Mouse (Mus musculus) layer of hippocampus, postnatal 10 days (tissue): ENCODE results near the gene 1700017B05Rik. TPM values are rescaled to one million over a fixed set of nuclear protein-coding genes. Genes with fewer than 3 reads are reported as not detected.
"Not testable (repeated sequence)": the region's sequence is repeated elsewhere in the genome, so short reads cannot be mapped to it uniquely, and the experiment has no call there.

Experiments used
- DNase-seq, 2 experiments: peaks; one replicate each; pipeline ENCODE4 v3.0.0; 2021; ENCODE audit warnings: low spot score in 2 of 2
- total RNA-seq, 2 experiments: library from RNA; stranded (reverse); gene quantifications; 2 replicates each; pipeline ENCODE4 v1.2.3; 2021

The 1700017B05Rik gene
- total RNA-seq, 2 experiments from 2014 or later = 22.5 to 26.7 TPM

GRCm38 (mm10) chr9:57248030-57248942 is 14.1 kb downstream of the 1700017B05Rik start:
- no peak for DNase-seq

GRCm38 (mm10) chr9:57247201-57247671 is 15.2 kb downstream of the 1700017B05Rik start:
- no peak for DNase-seq

GRCm38 (mm10) chr9:57246482-57246881 is 15.9 kb downstream of the 1700017B05Rik start:
- no peak for DNase-seq

DNA sequence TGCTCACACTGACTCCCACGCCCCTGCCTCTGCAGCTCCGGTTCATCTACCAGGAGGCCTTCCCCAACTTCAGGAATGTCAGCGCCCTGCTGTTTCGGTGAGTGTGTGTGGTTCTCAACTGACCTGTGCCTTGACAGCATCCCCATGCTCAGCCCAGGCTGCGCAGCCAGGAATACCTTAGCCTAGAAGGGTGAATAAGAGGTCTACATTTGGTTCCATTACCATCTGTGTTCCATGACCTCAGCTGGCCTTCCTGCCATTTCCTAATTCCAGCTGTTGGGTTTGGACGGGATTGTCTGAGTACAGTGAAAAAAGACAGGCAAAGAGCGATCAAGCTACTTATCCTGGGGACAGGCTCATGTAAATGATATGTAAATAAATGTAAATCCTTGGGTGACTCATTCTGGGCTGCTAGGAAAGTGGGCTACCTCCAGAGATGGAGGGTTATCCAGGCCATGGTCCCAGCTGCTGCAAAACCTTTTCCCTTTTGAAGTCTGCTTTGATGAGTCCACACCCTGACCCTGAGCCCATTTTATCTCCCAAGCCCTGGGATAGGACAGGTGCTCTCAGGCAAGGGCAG is 18.2 kb downstream of the 1700017B05Rik start:
- no peak for DNase-seq

DNA sequence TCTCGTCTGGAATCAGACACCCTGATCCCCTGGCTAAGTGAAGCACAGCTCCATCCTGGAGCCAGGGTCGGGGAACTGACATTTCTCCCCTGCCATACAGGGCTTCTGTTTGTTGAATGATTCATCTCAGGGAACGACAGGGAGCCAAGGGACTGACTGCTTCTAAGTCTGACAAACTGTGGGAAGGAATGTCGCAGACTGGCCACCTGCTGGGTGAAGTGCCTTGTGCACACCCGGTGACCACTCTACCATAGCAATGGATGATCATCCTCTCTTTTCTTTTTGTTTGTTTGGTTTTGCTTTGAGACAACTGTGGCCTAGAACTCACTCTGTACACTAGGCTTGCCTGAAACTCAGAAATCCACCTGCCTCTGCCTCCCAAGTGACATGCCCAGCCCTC is 19.5 kb downstream of the 1700017B05Rik start:
- DNase-seq = no peak

DNA sequence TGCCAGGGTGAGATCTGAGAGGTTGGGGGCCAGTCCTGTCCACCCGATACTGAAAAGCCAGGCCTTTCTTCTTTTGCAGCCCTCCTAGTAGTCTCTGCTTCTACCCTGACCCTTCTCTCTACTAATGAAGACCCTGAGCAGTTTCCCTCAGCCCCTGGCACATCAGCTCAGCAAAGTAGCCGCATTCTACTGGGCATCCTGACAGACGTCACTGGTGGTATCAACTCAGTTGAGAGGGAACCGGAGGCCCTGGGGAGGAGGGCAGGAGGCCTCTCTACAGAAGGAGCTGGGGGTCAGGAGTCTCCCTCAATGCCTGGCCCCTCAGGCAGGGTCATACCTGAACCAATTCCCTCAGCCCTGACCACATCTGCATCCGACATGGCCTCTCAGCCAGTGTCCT is 21.3 kb downstream of the 1700017B05Rik start:
- no peak for DNase-seq

- no peak for DNase-seq
Observed at GRCm38 (mm10) chr9:57238220-57238619, 24.2 kb downstream of the 1700017B05Rik start.

GRCm38 (mm10) chr9:57237705-57238104 is 24.7 kb downstream of the 1700017B05Rik start:
- DNase-seq = no peak

- no peak for DNase-seq
Observed at GRCm38 (mm10) chr9:57236256-57236655, 26.2 kb downstream of the 1700017B05Rik start, which contains the start of gene Trcg1. TSS of gene Trcg1 (plus strand) at chr9:57236556.

DNA sequence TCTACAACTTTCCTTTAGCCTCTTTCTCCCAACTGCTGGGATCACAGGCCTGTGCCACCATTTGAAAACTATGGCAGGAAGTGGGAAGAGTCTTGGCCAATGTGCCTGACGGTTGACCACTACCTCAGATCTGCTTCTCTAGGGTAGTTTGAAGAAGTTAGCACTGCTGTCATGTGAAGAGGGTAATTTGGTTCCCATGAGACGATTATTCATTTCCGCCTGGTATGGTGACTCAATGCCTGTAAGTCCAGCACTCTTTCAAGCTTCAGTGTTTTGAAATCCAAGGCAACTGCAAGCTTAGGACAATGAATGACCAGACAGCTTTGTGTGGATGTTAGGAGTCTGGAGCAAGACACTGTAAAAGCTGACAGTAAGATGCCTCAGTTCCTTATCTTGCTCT is 28.6 kb downstream of the 1700017B05Rik start:
- DNase-seq = no peak

DNA sequence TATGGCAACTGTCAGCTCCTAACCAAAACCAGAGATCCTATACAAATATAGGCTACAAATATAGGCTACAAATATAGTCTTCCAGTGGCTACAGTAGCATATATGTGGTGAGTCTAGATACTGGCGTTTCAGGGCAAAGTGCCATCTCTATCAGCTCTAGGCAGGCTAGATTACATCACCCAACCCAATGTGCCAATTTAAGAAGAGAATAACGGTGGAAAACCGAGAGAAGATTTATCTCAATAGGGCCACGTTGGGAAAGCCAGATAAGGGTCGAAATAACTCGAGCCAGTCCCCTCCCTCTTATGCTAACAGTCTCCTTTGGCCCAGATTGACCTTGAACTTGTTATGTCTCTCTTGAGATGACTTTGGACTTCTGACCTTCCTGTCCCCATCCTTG is 29.3 kb downstream of the 1700017B05Rik start:
- DNase-seq = no peak

- no peak for DNase-seq
Observed at GRCm38 (mm10) chr9:57232341-57232940, 30.0 kb downstream of the 1700017B05Rik start.

DNA sequence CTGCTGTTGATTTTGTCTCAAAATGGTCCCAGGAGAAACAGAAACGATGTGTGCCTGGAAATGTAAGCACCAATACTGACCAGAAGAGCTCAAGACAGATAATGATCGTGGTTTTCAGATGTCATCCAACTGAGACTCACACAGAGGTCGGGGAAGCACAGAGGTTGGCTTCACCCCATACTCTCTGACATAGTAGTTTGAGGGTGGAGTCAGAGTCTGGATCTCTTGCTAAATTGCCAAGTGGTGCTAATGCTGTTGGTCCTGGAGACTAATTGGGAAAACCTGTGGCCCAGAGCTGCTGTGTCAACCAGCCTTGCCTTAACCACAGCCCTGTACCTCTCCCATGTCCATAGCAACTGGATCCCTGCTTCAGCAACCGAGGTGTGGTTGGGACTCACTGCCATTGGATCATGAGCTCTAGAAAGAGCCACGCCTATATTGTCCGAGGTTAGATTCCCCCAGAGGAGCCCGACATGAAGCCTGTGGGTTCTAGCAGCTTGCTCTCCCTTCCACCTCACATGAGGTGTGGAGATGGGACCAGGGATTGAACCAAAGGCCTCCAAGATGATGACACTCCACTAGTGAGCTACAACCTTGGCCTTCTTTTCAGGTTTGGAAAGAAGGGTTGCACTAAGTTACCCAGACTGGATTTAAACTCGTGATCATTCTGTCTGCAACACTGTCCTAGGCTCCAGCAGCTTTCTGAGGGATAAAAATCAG is 30.7 kb downstream of the 1700017B05Rik start:
- no peak for DNase-seq

DNA sequence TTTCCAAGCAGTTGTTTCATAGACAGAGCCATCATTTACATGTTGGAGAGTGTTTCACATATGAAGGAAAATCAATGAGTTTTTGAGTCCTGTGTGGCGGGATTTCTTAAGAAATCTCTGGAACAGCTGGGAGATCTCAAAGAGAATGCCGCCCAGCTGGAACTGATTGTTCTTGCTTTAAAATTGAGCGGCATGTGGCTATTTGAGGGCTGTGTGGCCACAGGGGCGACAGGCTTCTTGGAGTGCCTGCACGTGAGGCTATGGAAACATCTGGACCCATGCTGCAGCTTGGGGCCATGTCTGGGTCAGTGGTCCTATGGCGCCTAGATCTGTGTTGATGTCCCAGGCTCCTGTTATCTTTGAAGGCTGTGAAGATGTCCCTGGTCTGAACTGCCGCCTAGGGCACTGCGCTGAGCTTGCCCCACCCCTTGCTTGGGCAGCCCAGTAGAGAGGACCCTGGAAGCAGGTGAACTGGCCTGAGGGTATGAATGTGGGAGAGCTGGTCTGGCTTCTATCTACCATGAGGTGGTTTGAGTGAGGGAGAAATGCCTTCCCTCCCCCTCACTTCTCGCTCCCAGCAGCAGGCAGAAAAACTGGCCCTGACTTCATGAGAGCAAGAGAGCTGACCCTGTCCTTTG is 32.1 kb downstream of the 1700017B05Rik start:
- no peak for DNase-seq

DNA sequence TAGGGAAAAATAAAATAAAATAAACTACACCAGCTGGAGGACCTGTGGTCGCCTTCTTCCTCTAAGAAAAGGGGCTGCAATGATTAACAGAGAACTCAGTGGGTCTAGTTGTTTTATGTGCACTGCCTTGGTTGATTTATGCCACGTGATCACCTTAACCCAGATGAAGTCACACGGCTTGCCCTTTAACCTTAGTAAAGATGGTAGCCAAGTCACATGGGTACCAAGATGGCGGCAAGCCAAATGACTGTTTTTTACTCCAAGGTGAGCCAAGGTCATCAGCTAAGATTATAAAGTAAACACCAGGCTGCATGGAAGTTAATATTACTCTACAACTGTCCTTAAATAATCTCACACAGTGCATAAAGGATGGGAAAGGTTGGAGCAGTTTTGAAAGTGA is 32.7 kb downstream of the 1700017B05Rik start:
- no peak for DNase-seq

DNA sequence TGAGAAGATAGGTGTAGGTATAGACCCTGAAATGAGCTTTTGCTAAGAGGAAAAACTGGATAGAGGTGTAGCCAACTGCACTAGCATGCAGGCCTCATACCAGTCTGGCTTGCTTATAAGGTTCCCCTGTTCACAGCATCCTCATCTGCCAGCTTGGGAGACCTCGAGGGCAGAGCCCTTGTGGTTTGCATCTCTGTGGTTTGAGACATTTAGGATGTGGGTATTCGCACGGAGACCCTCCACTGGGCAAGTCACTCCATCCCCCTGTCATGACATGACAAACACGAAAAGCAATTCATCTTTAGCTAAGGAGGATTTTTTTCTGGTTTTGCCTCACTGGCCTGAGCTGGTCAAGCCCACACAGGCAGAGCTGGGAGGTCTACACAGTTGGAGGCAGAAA is 34.2 kb downstream of the 1700017B05Rik start:
- DNase-seq = no peak

GRCm38 (mm10) chr9:57227203-57227602 is 35.2 kb downstream of the 1700017B05Rik start:
- no peak for DNase-seq

DNA sequence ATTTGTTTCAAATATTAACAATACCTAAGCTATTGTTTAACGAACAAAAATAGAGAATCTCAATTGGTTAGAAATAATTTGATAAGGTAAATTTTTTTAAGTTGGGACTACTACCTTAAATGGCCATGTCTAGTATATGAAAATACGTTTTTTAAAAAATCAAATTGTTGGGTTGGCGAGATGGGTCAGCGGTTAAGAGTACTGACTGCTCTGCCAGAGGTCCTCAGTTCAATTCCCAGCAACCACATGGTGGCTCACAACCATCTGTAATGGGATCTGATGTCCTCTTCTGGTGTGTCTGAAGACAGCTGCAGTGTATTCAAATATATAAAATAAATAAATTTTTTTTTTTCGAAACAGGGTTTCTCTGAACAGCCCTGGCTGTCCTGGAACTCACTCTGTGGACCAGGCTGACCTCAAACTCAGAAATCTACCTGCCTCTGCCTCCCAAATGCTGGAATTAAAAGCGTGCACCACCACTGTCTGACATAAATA is 35.7 kb downstream of the 1700017B05Rik start:
- DNase-seq = not testable (repeated sequence)

DNA sequence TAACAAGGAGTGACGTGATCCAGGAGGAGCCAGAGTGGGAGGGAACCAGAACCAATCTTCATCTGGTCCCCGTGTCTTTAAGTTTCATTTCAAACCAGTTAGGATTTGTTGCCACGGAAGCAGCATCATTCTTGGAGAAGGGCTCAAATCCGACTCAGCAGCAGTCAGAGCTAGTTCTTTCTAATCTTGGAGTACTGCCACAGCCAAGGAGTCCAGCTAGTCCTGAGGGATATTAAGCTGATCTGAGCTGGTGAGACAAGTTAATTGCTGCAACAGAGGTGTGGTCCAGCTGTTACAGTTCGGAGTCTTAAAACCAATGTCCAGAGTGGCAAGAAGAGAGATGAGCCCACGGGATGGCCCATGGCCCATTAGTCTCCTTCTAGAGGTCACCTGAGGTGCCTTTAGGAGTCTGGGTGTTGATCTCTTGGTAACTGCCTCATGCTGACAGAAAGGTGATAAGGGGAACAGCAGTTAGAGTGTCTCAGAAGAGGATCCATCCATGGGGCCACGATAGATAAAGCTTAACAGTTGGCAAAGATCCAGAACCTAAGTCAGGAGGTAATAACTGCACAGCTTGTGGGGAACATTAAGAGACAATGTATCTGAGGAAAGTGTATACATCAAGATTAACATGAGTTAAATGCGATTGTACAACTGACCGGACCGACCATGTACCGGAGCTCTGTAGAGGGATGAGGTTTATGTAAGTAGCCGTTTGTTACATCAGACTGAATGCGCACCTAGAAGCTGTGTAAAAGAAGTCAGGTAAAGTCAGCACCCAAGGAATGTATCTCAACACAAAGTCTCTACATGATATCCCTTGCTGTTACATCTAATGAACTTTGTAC is 36.4 kb downstream of the 1700017B05Rik start:
- no peak for DNase-seq

- DNase-seq = no peak
Observed at GRCm38 (mm10) chr9:57223341-57223740, 39.1 kb downstream of the 1700017B05Rik start.
